Comparison of ENCODE assay signal across 19 mouse cellular contexts in genomic region chr13:94073716-94074115, GRCm38 (mm10). TPM values are rescaled to one million over a fixed set of nuclear protein-coding genes. Genes with fewer than 3 reads are reported as not detected.
DNase-seq lines count a peak whose midpoint lies in the region; ATAC-seq and TF ChIP-seq lines count a peak whose summit lies in the region.
"Had no signal": no experiment of that assay in that cellular context is flagged by ENCODE, and none has a peak within 500 bp of the region (broad histone marks: within the 10 kb centered on the region; RNA-seq: fewer than 3 reads in every experiment).

No protein-coding gene starts in this region.

- no peak overlapping the region for H3ac ChIP-seq in C2C12 (ENCODE audit: control insufficient read depth, insufficient read length, low read depth)

- TF ChIP-seq CTCF in kidney, postnatal 0 days (IDR thresholded peaks at IDR 0.05; ENCODE audit: low read depth), result no peak
- TF ChIP-seq CTCF in C2C12 (IDR thresholded peaks at IDR 0.05; ENCODE audit: control insufficient read depth, insufficient read depth, insufficient read length), result no peak

- H3K4me1 ChIP-seq in kidney, postnatal 0 days (replicated peaks; ENCODE audit: insufficient read depth, low read length), result peaks cover 62% of the 10 kb centered on the region
- peaks cover 18% of the 10 kb centered on the region for H3K4me1 ChIP-seq in intestine, embryonic 16.5 days (ENCODE audit: control insufficient read depth, insufficient read depth, low read length)

- H3K4me2 ChIP-seq in kidney, postnatal 0 days (ENCODE audit: low read length), result no peak overlapping the region
- no peak overlapping the region for H3K4me2 ChIP-seq in intestine, embryonic 16.5 days (ENCODE audit: low read depth, low read length)
- H3K4me2 ChIP-seq: embryonic facial prominence, embryonic 13.5 days; heart, embryonic 11.5 days; hindbrain, embryonic 13.5 days; limb, embryonic 15.5 days; neural tube, embryonic 13.5 days had no signal

- H3K27ac ChIP-seq in kidney, postnatal 0 days, result peak overlapping the region; percentile 51
- H3K27ac ChIP-seq in intestine, embryonic 16.5 days (ENCODE audit: low read length), result no peak overlapping the region
- H3K27ac ChIP-seq: hindbrain, embryonic 13.5 days; limb, embryonic 15.5 days; macrophage; midbrain, embryonic 10.5 days; neural tube, embryonic 13.5 days had no signal

- H3K9me3 ChIP-seq in kidney, postnatal 0 days (replicated peaks; ENCODE audit: low read length), result no peaks in the 10 kb centered on the region
- no peaks in the 10 kb centered on the region for H3K9me3 ChIP-seq in intestine, embryonic 16.5 days (ENCODE audit: control insufficient read depth, low read length)
- H3K9me3 ChIP-seq: embryonic facial prominence, embryonic 13.5 days; hindbrain, embryonic 13.5 days; limb, embryonic 15.5 days; midbrain, embryonic 10.5 days; neural tube, embryonic 13.5 days had no signal

- H3K79me3 ChIP-seq in C2C12 (ENCODE audit: low read depth), result peaks cover 76% of the 10 kb centered on the region

- peak; percentile 52 to 65 for DNase-seq in cerebellum, postnatal 25 days
- no peak for DNase-seq in cerebellum, postnatal 4 days (ENCODE audit: low spot score in 2 of 2)
- DNase-seq in kidney, postnatal 0 days (ENCODE audit: low spot score), result no peak
- no peak for DNase-seq in kidney, adult 8-10 months
- DNase-seq in frontal cortex, postnatal 36 days (ENCODE audit: low spot score in 2 of 2), result no peak
- DNase-seq: heart, postnatal 10 days; kidney, postnatal 4 days; thymus, postnatal 14 days had no signal

- H3K27me3 ChIP-seq in kidney, postnatal 0 days (ENCODE audit: insufficient read depth, low read length), result no peaks in the 10 kb centered on the region
- no peaks in the 10 kb centered on the region for H3K27me3 ChIP-seq in C2C12 (ENCODE audit: control insufficient read depth, insufficient read depth, insufficient read length)
- no peaks in the 10 kb centered on the region for H3K27me3 ChIP-seq in intestine, embryonic 16.5 days (replicated peaks; ENCODE audit: control insufficient read depth, insufficient read depth, low read length)
- H3K27me3 ChIP-seq: embryonic facial prominence, embryonic 13.5 days had no signal

- 33% methylated on average over 5 of the region's 5 CpGs for WGBS in kidney, postnatal 0 days
- 55% methylated on average over 5 of the region's 5 CpGs for WGBS in intestine, embryonic 16.5 days

- no peak overlapping the region for H3K9ac ChIP-seq in kidney, postnatal 0 days (ENCODE audit: low read depth, low read length)
- no peak overlapping the region for H3K9ac ChIP-seq in intestine, embryonic 16.5 days (ENCODE audit: low read depth, low read length)
- H3K9ac ChIP-seq: embryonic facial prominence, embryonic 13.5 days; hindbrain, embryonic 13.5 days; limb, embryonic 15.5 days; neural tube, embryonic 13.5 days had no signal

- peaks cover 91% of the 10 kb centered on the region for H3K79me2 ChIP-seq in C2C12 (ENCODE audit: control insufficient read depth, insufficient read depth)

- H3K4me3 ChIP-seq in kidney, postnatal 0 days (replicated peaks; ENCODE audit: low read depth, low read length), result no peak overlapping the region
- no peak overlapping the region for H3K4me3 ChIP-seq in C2C12 (ENCODE audit: insufficient read depth, poor library complexity, severe bottlenecking)
- no peak overlapping the region for H3K4me3 ChIP-seq in intestine, embryonic 16.5 days (ENCODE audit: low read length)
- H3K4me3 ChIP-seq: embryonic facial prominence, embryonic 13.5 days; hindbrain, embryonic 13.5 days; limb, embryonic 15.5 days; midbrain, embryonic 10.5 days; neural tube, embryonic 13.5 days had no signal

- H3K36me3 ChIP-seq in kidney, postnatal 0 days (ENCODE audit: insufficient read depth, low read length), result 0 out of 2 replicates have a peak, but pooled peaks cover under 1% of the 10 kb centered on the region
- H3K36me3 ChIP-seq in C2C12 (ENCODE audit: control insufficient read depth, insufficient read depth), result peaks cover 32% of the 10 kb centered on the region
- no peaks in the 10 kb centered on the region for H3K36me3 ChIP-seq in intestine, embryonic 16.5 days (ENCODE audit: control insufficient read depth, insufficient read depth, low read length)
- H3K36me3 ChIP-seq: hindbrain, embryonic 13.5 days; neural tube, embryonic 13.5 days had no signal

- no peak for ATAC-seq in kidney, postnatal 0 days (replicated peaks; ENCODE audit: low FRiP score, low read depth)
- peak; percentile 32; the same call in 1 of the 2 replicates for ATAC-seq in intestine, embryonic 16.5 days
- ATAC-seq: forebrain, embryonic 16.5 days; inflammation-experienced regulatory T-cells, adult 6 months had no signal

TF ChIP-seq in C2C12, 6 proteins besides CTCF, POLR2A, EP300 and RAD21:
- TF ChIP-seq CEBPB (IDR thresholded peaks at IDR 0.05; ENCODE audit: low read depth) (no peak), USF1 (IDR thresholded peaks at IDR 0.05; ENCODE audit: low read depth) (no peak), MYOD1 (IDR thresholded peaks at IDR 0.05; ENCODE audit: control insufficient read depth, insufficient read length, low read depth) (peak; percentile 92)

RNA-seq across cellular contexts. Expression of gene Lhfpl2, which starts 16.1 kb away (rescaled TPM):
- polyA plus RNA-seq in kidney, postnatal 0 days (2015; fragmentation: Nextera tagmentation; extraction: Ambion mirVana), result 51.5 and 58.4 TPM in 2 replicates
- 15.5 TPM for polyA plus RNA-seq in C2C12 (2012; fragmentation: generic; extraction: Trizol)
- polyA plus RNA-seq in intestine, embryonic 16.5 days (2015; fragmentation: Nextera tagmentation; extraction: Ambion mirVana), result 15.1 and 15.4 TPM in 2 replicates
- polyA plus RNA-seq: inflammation-experienced regulatory T-cells, adult 6 months had no signal

Comparison
In these comparisons a context has a peak if more than half of its experiments do, and no peak if none do; other contexts are left out.
1. DNase-seq: peak in cerebellum, postnatal 25 days (2 of 2); none in cerebellum, postnatal 4 days (0 of 2), kidney, postnatal 0 days (single experiment), kidney, adult 8-10 months (0 of 2) and frontal cortex, postnatal 36 days (0 of 2).